Mouse (Mus musculus) bone marrow macrophage, adult 2 months (primary cell): ENCODE data around the gene Tgfbr2. TPM values are rescaled to one million over a fixed set of nuclear protein-coding genes. Genes with fewer than 3 reads are reported as not detected.

Experiments used
- H3K27ac ChIP-seq: 2 replicates; pipeline ENCODE4 v1.5.1; 2012; ENCODE audit warnings: low read depth, low read length; ENCODE audit not compliant: insufficient read depth
- H3K4me1 ChIP-seq: 2 replicates; pipeline ENCODE4 v1.6.1; 2012; ENCODE audit warnings: low read length; ENCODE audit not compliant: control insufficient read depth, insufficient read depth
- H3K4me3 ChIP-seq: 2 replicates; pipeline ENCODE4 v1.5.1; 2012; ENCODE audit warnings: mild to moderate bottlenecking, low read length, moderate library complexity; ENCODE audit not compliant: insufficient read depth
- CTCF ChIP-seq: IDR thresholded peaks from 2 replicates; pipeline ENCODE4 v1.5.1; 2012; ENCODE audit warnings: low read depth, mild to moderate bottlenecking, low read length, moderate library complexity
- POLR2A ChIP-seq: IDR thresholded peaks from 2 replicates; pipeline ENCODE4 v1.6.1; 2012; ENCODE audit warnings: mild to moderate bottlenecking, low read depth, low read length, borderline replicate concordance
- polyA plus RNA-seq: library from polyadenylated mRNA; stranded (reverse); fragments of >200 nt; gene quantifications from 2 replicates; pipeline ENCODE4 v1.2.4, GENCODE M21; 2012; ENCODE audit not compliant: missing spikeins, insufficient read depth, insufficient read length

Tgfbr2 gene
- polyA plus RNA-seq, 1 experiment: 79.7 TPM

DNA sequence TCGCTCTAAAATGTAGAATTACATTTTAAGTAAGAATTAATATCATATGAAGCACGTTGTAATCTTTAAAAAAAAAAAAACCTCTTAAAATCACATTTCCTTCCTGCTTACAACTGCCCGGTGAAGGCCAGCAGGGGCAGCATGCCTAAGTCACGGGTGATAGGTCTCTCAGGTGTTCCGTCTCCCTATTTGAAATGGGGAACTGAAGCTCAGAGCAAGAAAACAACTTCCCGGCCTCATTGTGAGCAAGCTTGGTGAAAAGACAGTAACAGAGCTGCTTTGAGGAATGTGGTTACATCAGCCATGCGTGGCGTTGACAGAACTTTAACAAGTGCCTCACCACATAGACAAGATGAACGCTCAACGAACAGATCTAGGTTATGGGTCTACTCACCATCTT is 41.5 kb upstream of the Tgfbr2 start:
- H3K27ac ChIP-seq: no peak overlapping the region
- no peak overlapping the region for H3K4me3 ChIP-seq
- TF ChIP-seq CTCF: no peak
- TF ChIP-seq POLR2A: no peak
- 0 out of 2 replicates have a peak, but pooled peaks cover 4% of the 10 kb centered on the region for H3K4me1 ChIP-seq

GRCm38 (mm10) chr9:116214296-116214695 is 39.1 kb upstream of the Tgfbr2 start:
- no peak overlapping the region for H3K27ac ChIP-seq
- H3K4me3 ChIP-seq: no peak overlapping the region
- H3K4me1 ChIP-seq: 0 out of 2 replicates have a peak, but pooled peaks cover 4% of the 10 kb centered on the region
- TF ChIP-seq CTCF (no peak), POLR2A (no peak)

- Histone ChIP-seq H3K27ac (no peak overlapping the region), H3K4me1 (0 out of 2 replicates have a peak, but pooled peaks cover 4% of the 10 kb centered on the region), H3K4me3 (no peak overlapping the region)
- no peak for TF ChIP-seq CTCF
Observed at GRCm38 (mm10) chr9:116212915-116213619, 37.9 kb upstream of the Tgfbr2 start.

DNA sequence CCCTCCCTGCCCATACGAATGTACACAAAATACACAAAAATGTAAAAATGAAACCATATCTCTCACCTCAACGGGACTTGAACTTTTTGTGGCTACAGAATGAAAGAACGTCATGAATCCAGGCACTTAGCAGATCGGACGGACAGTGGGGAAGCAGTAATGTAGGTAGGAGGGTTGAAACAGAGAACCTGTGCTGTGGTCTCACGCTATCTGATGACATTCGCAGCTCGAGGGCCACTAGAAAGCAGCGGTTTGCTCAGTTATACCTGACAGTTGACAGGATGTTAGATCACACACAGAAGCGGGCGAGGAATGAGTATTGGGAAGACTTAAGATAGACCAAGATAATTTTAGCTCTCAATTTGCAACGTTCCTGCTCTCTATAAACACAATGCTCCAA is 36.9 kb upstream of the Tgfbr2 start:
- Histone ChIP-seq H3K4me1 (0 out of 2 replicates have a peak, but pooled peaks cover 4% of the 10 kb centered on the region), H3K4me3 (no peak overlapping the region), H3K27ac (no peak overlapping the region)
- TF ChIP-seq POLR2A: no peak
- no peak for TF ChIP-seq CTCF

DNA sequence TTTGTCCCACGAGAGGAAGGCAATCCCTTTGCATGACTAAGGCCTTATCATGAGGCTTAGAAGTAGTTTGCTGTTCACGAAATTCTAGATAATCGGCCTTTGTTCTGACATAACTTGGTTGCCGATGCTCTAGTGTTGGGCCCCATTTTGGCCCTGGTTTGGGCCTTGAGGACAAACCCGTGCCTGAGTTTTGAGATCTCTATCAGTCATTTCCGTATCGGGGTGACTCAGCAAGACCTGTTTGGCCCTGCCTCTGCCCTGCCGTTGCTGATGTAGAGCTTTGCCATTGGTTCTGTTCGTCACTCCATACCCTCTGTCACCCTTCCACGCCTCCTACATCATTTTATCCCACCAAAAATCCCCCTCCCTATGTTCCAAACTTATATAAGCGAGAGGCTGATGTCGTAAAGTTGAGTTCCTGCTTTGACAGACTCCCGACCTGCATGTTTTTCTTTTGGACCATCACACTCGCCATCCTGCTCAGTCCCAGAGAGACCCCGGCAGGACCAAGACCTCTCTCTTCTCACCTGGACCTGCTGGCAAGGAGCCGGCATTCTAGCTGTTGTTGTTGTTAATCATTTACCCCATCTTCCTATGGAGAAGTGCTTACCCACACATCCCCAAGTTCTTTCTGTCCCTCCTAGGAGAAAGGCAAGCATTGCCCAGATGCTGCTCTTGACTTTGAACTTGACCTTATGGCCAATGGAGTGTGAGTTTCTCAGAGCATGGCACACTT is 33.2 kb upstream of the Tgfbr2 start:
- no peaks in the 10 kb centered on the region for H3K4me1 ChIP-seq
- no peak overlapping the region for H3K27ac ChIP-seq
- TF ChIP-seq CTCF: no peak
- no peak for TF ChIP-seq POLR2A
- no peak overlapping the region for H3K4me3 ChIP-seq

DNA sequence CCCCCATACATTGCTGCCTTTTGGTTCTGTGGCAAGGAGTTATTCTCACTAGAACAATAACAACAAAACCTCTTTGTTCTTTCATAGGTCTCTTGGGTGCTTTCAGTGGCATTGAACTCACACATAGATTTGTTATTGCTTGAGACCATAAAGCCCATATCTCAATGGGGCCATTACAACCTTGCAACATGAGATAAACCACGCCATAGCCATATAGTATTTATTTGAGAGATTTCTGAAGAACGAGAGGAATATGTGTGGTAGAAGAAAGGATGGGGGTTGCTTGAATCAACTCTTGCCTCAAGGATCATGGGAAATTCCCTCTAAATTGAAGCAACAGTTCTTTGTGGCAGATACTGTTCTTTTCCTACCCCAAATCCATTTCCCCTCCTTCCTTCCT is 31.7 kb upstream of the Tgfbr2 start:
- no peak overlapping the region for H3K4me3 ChIP-seq
- no peak for TF ChIP-seq CTCF
- no peak for TF ChIP-seq POLR2A
- H3K4me1 ChIP-seq: no peaks in the 10 kb centered on the region
- H3K27ac ChIP-seq: no peak overlapping the region

- no peaks in the 10 kb centered on the region for H3K4me1 ChIP-seq
- no peak overlapping the region for H3K27ac ChIP-seq
- TF ChIP-seq POLR2A: no peak
- no peak for TF ChIP-seq CTCF
- no peak overlapping the region for H3K4me3 ChIP-seq
Observed at GRCm38 (mm10) chr9:116203675-116204074, 28.5 kb upstream of the Tgfbr2 start.

DNA sequence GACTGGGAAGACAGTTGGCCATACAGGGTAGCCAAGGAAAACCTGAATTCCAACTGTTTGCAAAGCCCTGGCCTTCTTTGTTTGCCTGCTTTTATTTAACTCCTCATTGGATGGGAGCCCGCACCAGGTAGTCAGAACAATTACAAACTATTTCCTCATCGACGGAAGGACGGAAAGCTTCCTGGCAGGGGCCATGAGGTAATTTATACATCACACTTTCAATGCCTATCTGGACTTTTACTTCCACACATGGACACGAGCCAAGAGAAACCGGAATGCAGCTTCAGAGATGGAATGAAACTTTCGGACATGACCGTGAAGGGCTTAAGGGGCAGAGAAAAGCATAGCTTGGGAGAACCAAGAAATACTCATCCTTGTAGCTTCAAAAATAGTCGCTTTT is 24.0 kb upstream of the Tgfbr2 start:
- H3K27ac ChIP-seq: no peak overlapping the region
- no peak for TF ChIP-seq CTCF
- TF ChIP-seq POLR2A: no peak
- peaks cover 5% of the 10 kb centered on the region for H3K4me1 ChIP-seq

GRCm38 (mm10) chr9:116198488-116198887 is 23.3 kb upstream of the Tgfbr2 start:
- Histone ChIP-seq H3K27ac (no peak overlapping the region), H3K4me1 (peaks cover 10% of the 10 kb centered on the region), H3K4me3 (no peak overlapping the region)
- TF ChIP-seq POLR2A: no peak
- TF ChIP-seq CTCF: no peak

More for the DNA sequence above, 24.0 kb upstream of the Tgfbr2 start:
- H3K4me3 ChIP-seq: no peak overlapping the region

- TF ChIP-seq CTCF: no peak
- TF ChIP-seq POLR2A: no peak
- H3K4me3 ChIP-seq: no peak overlapping the region
- H3K4me1 ChIP-seq: peaks cover 11% of the 10 kb centered on the region
- H3K27ac ChIP-seq: no peak overlapping the region
Observed at GRCm38 (mm10) chr9:116197491-116198170, 22.5 kb upstream of the Tgfbr2 start.
